Mouse (Mus musculus) limb, embryonic 15.5 days (tissue): ENCODE results near the gene Lcn12. TPM values are rescaled to one million over a fixed set of nuclear protein-coding genes. Genes with fewer than 3 reads are reported as not detected.

Experiments
- ATAC-seq: fragments of 200-750 bp; cut with Nextera tagmentation; 2 replicates; pipeline ENCODE4 v1.8.0; 2017; ENCODE audit warnings: low read depth, moderate TSS enrichment; ENCODE audit not compliant: insufficient number of reproducible peaks, low FRiP score, low TSS enrichment
- H3K27ac ChIP-seq: fragments of 300-500 bp; sonication (generic); 2 replicates; pipeline ENCODE4 v1.5.1; 2015; ENCODE audit warnings: moderate library complexity, mild to moderate bottlenecking, inconsistent platforms
- H3K27me3 ChIP-seq: fragments of 300-500 bp; sonication (generic); 2 replicates; pipeline ENCODE4 v1.6.1; 2015; ENCODE audit warnings: inconsistent platforms
- H3K36me3 ChIP-seq: fragments of 300-500 bp; sonication (generic); 2 replicates; pipeline ENCODE4 v1.6.1; 2015; ENCODE audit warnings: inconsistent platforms
- H3K4me1 ChIP-seq: fragments of 300-500 bp; sonication (generic); 2 replicates; pipeline ENCODE4 v1.6.1; 2015; ENCODE audit warnings: inconsistent platforms
- H3K4me2 ChIP-seq: fragments of 300-500 bp; sonication (generic); 2 replicates; pipeline ENCODE4 v1.6.1; 2015; ENCODE audit warnings: mild to moderate bottlenecking, inconsistent platforms
- H3K4me3 ChIP-seq: fragments of 300-500 bp; sonication (generic); 2 replicates; pipeline ENCODE4 v1.5.1; 2015; ENCODE audit warnings: mild to moderate bottlenecking, inconsistent platforms
- H3K9ac ChIP-seq: fragments of 300-500 bp; sonication (generic); 2 replicates; pipeline ENCODE4 v1.6.1; 2015; ENCODE audit warnings: inconsistent platforms
- H3K9me3 ChIP-seq: fragments of 300-500 bp; sonication (generic); 2 replicates; pipeline ENCODE4 v1.6.1; 2016; ENCODE audit warnings: inconsistent platforms
- WGBS: fragments of 180-500 bp; shearing (Covaris S2); methylation state at CpG from one replicate; pipeline ENCODE4 v1.1.7; 2015; 5-methylcytosine and 5-hydroxymethylcytosine counted together
- polyA plus RNA-seq: library from polyadenylated mRNA; unstranded; fragments of >200 nt; fragmentation: Nextera tagmentation; extraction: Ambion mirVana; gene quantifications from 2 replicates; pipeline ENCODE4 v1.2.1, GENCODE M21; 2015

Gene Lcn12
- polyA plus RNA-seq, 1 experiment from 2014 or later: not detected

DNA sequence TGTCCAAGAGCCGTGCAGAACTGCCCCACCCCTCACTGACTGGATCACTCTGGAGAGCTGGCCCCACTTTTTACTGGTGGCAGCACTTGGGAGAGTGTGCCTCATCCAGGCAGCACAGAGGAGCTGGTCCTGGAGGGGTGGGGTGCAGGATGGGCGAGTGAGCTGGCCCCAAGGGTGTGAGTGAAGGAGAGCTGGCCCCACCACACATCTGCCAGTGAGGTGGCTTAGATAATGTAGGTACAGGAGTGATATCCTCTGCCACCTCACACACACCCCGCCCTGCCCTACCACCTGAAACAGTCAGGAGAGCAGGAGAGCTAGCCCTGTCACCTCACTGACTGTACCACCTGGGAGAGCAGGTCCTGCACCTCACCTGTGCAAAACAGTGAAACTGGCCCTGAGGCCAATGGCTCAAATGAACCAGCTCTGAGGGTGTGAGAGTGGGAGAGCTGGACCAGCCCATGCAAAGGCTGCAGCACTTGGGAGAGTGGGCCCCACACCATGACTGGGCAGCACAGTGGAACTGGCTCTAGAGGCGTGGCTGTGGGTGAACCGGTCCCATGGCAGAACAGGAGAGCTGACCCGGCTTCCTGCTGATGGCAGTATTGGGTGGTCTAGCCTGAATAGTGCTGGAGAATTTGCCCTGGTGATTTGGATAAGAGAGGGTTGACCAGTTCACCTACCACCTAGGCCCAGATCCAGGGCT is 5.6 kb downstream of the Lcn12 start:
- Histone ChIP-seq H3K4me1 (no peaks in the 10 kb centered on the region), H3K36me3 (no peaks in the 10 kb centered on the region), H3K4me3 (no peak overlapping the region), H3K4me2 (no peak overlapping the region), H3K27ac (no peak overlapping the region), H3K27me3 (0 out of 2 replicates have a peak, but pooled peaks cover 3% of the 10 kb centered on the region), H3K9me3 (no peaks in the 10 kb centered on the region), H3K9ac (no peak overlapping the region)
- 75% methylated on average over 6 of the region's 6 CpGs for WGBS
- no peak for ATAC-seq

DNA sequence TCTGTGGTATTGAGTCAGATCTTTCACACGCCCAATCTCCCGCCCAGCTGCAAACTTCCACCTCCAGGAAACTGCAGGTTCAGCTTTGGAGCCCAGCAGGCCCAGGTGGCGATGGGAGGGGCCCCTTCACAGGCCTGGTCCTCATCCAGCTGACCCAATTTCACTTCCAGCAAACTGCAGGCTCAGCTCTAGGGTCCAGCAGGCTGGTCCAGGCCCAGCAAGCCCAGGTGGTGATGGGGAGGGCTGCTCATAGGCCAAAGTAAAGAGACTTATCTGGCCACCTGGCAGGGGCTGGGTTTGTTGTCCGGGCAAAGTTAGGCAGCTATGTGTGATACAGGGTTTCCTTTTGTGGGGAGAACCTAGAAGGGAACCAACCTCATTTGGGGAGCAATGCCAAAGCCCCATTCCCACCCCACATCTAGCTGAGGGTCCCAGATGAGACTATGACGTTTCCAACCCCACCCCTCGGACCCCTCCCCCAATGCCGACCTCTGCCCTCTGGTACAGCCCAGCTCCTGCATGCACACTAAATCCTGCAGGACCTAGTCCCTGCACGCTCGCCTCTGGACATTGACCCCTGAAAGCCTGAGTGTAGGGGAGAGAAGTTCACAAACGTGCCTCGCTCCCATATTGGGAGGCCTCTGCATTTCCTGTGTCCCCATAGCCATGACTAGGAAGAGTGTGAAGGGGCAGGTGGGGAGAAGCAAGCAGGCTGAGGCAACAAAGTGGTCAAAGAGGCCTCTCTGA is 8.6 kb downstream of the Lcn12 start:
- 0 out of 2 replicates have a peak, but pooled peaks cover 3% of the 10 kb centered on the region for H3K27me3 ChIP-seq
- H3K27ac ChIP-seq: no peak overlapping the region
- H3K4me2 ChIP-seq: no peak overlapping the region
- no peak overlapping the region for H3K4me3 ChIP-seq
- H3K9ac ChIP-seq: no peak overlapping the region
- no peak for ATAC-seq
- 61% methylated on average over 11 of the region's 11 CpGs for WGBS
- no peaks in the 10 kb centered on the region for H3K9me3 ChIP-seq
- H3K4me1 ChIP-seq: no peaks in the 10 kb centered on the region
- H3K36me3 ChIP-seq: no peaks in the 10 kb centered on the region

DNA sequence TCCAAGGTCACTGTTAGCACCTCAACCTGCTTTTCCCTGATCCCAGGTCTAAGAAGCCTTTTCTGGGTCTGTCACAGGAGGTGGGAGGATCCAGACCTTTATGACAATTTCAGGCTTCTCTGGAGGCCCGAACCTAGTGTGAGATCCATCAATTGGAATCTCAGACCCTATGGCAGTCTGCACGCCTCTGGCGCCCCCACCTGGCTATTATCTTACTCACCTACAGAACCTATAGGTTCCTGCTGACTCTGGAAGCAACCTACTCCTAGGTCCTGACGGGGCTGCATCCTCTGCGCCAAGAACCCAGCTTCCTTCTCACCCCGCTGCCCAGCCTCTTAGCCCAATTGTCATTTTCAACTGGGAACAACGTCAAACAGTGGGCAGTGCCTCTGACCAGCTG is 10.7 kb downstream of the Lcn12 start:
- Histone ChIP-seq H3K9me3 (no peaks in the 10 kb centered on the region), H3K9ac (no peak overlapping the region), H3K27me3 (0 out of 2 replicates have a peak, but pooled peaks cover under 1% of the 10 kb centered on the region), H3K4me3 (no peak overlapping the region), H3K36me3 (no peaks in the 10 kb centered on the region), H3K27ac (no peak overlapping the region), H3K4me1 (no peaks in the 10 kb centered on the region), H3K4me2 (no peak overlapping the region)
- 23% methylated on average over 7 of the region's 7 CpGs for WGBS
- no peak for ATAC-seq

DNA sequence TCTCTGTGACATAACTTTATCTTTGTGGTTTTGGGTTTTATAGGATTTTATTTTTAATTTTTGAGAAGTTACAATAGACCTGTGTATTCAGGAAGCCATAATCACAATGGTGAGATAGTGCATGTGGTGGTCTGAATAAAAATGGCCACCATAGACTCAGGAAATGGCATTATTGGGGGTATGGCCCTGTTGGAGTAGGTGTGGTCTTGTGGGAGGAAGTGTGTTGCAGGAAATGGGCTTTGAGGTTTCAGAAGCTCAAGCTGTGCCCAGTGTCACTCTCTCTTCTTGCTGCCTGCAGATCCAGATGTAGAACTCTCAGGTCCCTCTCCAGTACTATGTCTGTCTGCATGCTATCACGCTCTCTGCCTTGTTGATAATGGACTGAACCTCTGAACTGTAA is 13.2 kb downstream of the Lcn12 start:
- 85% methylated on average over 1 of the region's 1 CpGs for WGBS
- H3K36me3 ChIP-seq: no peaks in the 10 kb centered on the region
- no peak overlapping the region for H3K4me3 ChIP-seq
- peak overlapping the region; percentile 48; the same call in 1 of the 2 replicates for H3K27ac ChIP-seq
- H3K9me3 ChIP-seq: no peaks in the 10 kb centered on the region
- no peak overlapping the region for H3K9ac ChIP-seq
- no peaks in the 10 kb centered on the region for H3K4me1 ChIP-seq
- H3K4me2 ChIP-seq: no peak overlapping the region
- no peaks in the 10 kb centered on the region for H3K27me3 ChIP-seq
- no peak for ATAC-seq

DNA sequence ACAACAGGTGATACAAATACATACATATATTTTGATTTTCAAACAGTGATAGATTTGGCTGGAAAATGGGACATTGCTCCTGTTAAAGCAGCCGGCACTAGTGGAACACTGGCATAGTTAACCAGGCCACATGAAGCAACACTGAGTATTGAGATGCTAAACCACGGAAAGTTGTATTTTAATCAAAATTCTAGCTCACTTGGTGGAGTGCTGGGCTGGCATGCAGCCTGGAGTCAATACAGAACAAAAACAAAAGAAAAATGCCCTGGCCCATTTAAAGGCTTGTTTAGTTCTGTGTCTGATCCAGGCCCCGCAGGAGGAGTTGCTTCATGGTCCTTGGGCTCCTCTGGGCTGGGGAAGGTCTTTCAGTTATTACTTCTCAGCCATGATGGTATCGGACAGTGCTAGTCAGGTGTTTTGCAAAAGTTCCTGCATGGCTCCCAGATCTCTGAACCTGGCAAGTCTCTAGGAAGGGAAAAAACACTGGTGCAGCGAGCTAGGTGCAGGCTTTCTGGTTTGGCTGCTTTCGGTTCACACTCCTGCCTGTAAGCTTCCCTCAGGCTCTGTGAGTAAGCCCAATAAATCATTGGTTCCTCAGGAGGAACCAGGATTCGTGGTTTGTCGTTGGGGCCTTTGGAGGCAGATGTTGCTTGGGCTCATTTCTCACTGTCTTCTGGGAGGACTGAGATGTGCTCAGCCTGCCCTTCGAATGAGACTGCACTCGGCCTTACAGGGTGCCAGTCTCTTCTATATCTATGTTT is 14.0 kb downstream of the Lcn12 start:
- Histone ChIP-seq H3K4me2 (no peak overlapping the region), H3K4me3 (no peak overlapping the region), H3K9me3 (no peaks in the 10 kb centered on the region), H3K4me1 (no peaks in the 10 kb centered on the region), H3K27me3 (no peaks in the 10 kb centered on the region), H3K9ac (no peak overlapping the region), H3K27ac (peak overlapping the region; percentile 71), H3K36me3 (no peaks in the 10 kb centered on the region)
- no peak for ATAC-seq
- WGBS: 48% methylated on average over 10 of the region's 10 CpGs

DNA sequence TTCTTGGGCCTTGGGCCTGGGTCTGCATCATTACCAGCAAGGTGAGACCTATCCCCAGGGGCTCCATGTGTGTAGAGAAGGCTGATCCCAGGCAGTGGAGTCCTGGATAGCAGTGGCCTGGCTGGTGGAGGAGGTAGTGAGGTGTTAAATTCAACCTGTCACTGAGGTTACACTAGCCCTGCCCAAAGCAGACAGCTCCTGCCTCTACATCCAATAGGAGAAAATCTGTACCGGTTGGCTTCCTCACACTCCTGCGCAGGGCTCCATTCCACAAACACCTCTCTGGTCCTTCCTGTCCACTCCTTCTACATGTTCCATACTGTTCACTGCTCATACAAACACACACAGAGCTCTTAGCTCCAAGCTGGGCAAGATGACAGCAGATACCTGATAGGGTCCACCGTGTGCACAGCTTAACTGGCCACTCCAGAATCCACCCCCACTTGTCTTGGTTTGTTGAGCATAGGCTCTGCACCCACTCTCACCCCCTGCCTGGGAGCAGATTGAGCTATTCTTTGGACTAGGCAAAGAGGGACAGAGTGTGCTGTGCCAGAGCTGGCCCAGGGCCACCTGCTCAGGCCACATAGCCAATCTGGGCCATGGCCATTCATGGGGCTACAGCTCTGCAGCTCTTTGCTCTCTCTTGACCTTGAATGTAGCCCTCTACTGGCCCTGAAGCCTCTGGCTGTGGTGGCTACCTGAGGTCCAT is 15.6 kb downstream of the Lcn12 start:
- no peak; the same call in 1 of the 2 replicates for ATAC-seq
- H3K4me3 ChIP-seq: no peak overlapping the region
- WGBS: 83% methylated on average over 3 of the region's 3 CpGs
- H3K27ac ChIP-seq: no peak overlapping the region
- no peaks in the 10 kb centered on the region for H3K4me1 ChIP-seq
- no peak overlapping the region for H3K9ac ChIP-seq
- no peaks in the 10 kb centered on the region for H3K36me3 ChIP-seq
- H3K4me2 ChIP-seq: no peak overlapping the region
- no peaks in the 10 kb centered on the region for H3K9me3 ChIP-seq
- no peaks in the 10 kb centered on the region for H3K27me3 ChIP-seq

DNA sequence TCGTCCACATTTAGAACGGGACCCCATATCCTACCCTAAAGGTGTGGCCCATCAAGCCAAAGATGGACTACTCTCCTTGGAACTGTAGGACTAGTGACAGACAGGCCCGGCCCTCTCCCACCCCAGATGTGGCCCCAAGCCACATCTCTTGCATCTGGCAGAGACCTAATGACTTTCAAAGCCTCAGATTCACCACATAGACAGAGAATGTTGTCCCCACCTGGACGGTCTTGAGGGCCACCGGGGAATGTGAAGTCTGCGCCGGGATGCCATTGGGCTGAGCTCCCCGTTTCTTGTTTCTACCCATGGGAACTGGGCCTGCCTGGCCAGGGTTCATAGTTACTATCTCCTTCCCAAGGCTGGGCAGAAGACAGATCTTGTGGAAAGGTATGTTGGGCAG is 16.2 kb downstream of the Lcn12 start:
- 83% methylated on average over 8 of the region's 8 CpGs for WGBS
- no peaks in the 10 kb centered on the region for H3K27me3 ChIP-seq
- no peak overlapping the region for H3K27ac ChIP-seq
- H3K4me2 ChIP-seq: no peak overlapping the region
- ATAC-seq: no peak
- no peaks in the 10 kb centered on the region for H3K9me3 ChIP-seq
- no peak overlapping the region for H3K9ac ChIP-seq
- H3K4me1 ChIP-seq: no peaks in the 10 kb centered on the region
- H3K36me3 ChIP-seq: no peaks in the 10 kb centered on the region
- no peak overlapping the region for H3K4me3 ChIP-seq

DNA sequence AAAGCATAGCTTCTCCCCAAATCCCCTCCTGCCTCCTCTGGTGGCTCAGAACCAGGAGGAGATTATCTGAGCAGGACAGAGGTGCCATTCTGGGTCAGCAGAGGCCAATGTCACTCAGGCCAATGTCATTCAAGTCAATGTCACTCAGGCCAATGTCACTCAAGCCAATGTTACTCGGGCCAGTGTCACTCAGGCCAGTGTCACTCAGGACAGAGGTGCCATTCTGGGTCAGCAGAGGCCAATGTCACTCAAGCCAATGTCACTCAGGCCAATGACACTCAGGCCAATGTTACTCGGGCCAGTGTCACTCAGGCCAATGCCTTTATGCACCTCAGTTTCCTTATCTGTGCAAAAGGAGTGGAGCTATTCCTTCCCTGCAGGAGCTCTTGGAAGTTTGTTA is 21.2 kb downstream of the Lcn12 start:
- Histone ChIP-seq H3K4me2 (no peak overlapping the region), H3K9ac (no peak overlapping the region), H3K27ac (no peak overlapping the region), H3K4me3 (no peak overlapping the region), H3K27me3 (no peaks in the 10 kb centered on the region), H3K9me3 (no peaks in the 10 kb centered on the region), H3K36me3 (no peaks in the 10 kb centered on the region), H3K4me1 (peaks cover 14% of the 10 kb centered on the region)
- 78% methylated on average over 2 of the region's 2 CpGs for WGBS
- ATAC-seq: no peak

DNA sequence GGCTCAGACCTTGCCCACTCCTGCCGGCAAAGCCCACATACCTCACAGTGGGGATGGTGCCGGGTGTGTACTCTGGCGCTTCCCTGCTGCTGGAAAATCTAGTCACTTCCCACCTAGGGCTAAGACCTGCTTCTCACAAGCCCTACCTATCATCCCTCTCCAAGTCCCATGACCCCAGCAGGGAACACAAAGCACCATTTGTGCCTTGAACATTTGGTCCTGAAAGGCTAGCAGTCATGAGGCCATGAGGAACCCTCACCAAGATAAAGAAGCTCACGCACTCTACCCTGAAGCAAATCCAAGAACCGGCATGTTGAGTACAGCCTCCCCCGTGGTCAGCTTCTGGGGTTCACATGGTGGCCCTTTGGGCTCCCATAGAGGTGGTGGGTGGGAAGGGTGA is 23.7 kb downstream of the Lcn12 start, which contains the start of gene Ptgds:
Gene Ptgds, minus strand, starts transcription at position 78 of the 400 bp plus-strand sequence.
- ATAC-seq: no peak
- no peak within 1 kb of the TSS for H3K27ac ChIP-seq
- no peaks in the 10 kb centered on the region for H3K36me3 ChIP-seq
- WGBS: 51% methylated on average over 6 of the region's 6 CpGs
- no peak within 1 kb of the TSS for H3K9ac ChIP-seq
- H3K4me3 ChIP-seq: no peak within 1 kb of the TSS
- H3K4me1 ChIP-seq: peaks cover 19% of the 10 kb centered on the region
- no peak within 1 kb of the TSS for H3K4me2 ChIP-seq
- no peaks in the 10 kb centered on the region for H3K9me3 ChIP-seq
- H3K27me3 ChIP-seq: no peaks in the 10 kb centered on the region

DNA sequence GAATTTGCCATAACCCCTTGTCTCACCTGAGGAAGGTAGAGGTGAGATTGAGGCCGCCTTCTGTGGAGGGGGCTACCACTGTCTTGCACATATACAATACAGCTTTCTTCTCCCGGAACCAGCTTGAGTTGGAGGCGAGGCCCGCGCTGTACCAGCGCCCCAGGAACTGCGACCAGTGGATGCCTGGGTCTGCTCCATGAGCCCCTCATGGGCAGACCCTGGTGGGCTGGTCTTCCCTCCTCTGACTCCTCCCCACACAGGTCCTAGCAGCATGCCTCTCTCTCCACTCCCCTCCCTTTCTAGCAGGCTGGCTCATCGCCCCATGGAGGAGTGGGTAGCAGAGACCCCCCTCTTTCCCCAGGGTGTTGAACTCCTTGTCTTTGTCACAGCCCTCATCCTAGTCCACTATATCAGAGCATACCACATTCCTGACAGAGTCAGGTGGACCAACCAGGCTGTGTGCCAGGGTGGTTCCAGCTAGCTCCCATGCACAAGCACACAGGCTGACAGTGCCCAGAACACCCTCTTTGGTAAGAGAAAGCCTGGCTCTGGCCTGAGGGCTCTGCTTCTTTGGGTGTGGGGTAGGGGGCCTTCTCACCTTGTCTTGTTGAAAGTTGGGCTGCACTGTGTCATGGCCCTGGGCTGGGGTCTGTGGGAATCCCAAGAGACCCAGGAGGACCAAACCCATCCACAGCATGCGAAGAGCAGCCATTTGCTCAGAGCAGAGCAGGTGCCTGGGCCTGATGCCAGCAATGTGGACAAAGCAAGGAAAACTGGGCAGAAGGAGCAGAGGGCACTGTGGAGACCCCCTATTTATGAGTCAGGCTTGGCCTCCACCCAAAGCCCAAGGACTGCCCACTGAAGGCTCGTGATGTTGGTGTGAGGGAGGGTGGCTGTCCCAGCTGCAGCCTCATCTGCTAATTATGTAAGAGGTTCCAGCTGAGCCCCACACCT is 24.5 kb downstream of the Lcn12 start:
- no peak for ATAC-seq
- no peak overlapping the region for H3K4me3 ChIP-seq
- peaks cover 19% of the 10 kb centered on the region for H3K4me1 ChIP-seq
- no peak overlapping the region for H3K27ac ChIP-seq
- no peak overlapping the region for H3K4me2 ChIP-seq
- no peaks in the 10 kb centered on the region for H3K27me3 ChIP-seq
- H3K36me3 ChIP-seq: no peaks in the 10 kb centered on the region
- H3K9me3 ChIP-seq: no peaks in the 10 kb centered on the region
- 65% methylated on average over 10 of the region's 10 CpGs for WGBS
- H3K9ac ChIP-seq: no peak overlapping the region
